Mouse (Mus musculus): ENCODE measurements around the gene Phc2. TPM values are rescaled to one million over a fixed set of nuclear protein-coding genes. Genes with fewer than 3 reads are reported as not detected.

Phc2 gene
- total RNA-seq (2023): 100 to 1,000 TPM; 117 to 137 TPM

DNA sequence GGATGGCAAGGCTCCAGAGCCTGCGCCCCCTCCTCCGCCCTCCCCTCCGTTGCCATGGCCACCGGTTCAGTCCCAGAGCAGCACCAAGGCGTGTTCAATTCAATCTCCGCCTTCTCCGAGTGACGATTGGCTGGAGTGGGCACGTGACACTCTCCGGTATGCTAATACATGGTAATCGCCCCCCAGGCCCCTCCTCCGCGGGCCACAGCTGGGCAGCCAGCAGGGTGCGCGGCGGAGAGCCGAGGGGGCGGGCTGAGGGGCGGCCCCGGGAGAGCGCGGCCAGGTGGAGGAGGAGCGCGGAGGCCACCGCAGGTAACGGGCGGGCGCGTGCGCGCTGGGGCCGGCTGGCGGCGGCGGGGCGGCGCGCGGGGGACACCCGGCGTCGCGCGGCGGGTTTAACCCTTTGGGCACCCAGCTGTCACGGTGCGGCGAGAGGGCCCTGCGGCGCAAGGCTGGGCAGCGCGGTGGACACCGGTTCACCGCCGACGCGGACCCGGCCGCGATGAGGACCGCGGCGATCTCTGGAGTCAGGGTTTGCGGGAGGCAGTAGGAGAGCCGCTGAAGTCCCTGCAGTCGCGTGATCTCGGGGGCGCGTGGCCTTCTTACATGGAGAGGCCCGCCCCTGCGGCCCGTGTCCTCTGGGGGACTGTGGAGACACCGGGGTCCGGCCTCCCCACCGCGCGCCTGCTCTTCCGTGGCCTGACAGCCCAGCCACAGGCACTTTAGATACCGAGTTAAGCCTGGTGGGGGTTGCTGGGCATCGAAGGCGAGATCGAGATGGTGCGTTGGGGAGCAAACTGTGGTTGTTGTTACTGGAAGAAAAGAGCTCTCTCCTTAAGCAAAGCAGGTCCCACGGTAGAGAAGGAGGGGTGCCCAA is at the start of gene Phc2:
Gene Phc2 (plus strand): TSS at position 198 of the 877 bp plus-strand sequence.

DNA sequence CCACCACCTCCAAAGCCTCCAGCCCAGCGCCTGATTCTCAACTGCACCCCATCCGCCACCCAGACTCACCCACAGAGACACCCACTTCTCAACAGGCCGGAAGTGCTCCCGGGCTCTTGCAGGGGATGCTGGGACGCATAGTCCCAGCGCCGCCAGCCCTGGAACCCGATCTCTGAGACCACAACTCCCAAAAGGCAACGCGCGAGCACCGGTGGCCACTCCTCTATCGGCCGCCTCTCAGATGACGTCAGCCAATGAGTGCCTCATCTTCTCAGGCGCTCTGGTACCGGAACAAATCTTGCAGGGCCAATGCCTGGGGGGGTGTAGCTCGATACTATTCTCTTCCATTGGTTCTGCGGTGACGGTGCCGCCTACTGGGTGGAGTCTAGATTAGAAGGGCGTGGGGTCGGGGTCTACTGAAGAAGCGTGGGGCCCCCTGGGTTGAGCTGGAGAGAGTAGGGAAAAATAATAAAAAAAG is 44.5 kb upstream of the Phc2 start, which contains the start of gene Zscan20:
Gene Zscan20 (minus strand): TSS at position 174 of the 478 bp plus-strand sequence.

DNA sequence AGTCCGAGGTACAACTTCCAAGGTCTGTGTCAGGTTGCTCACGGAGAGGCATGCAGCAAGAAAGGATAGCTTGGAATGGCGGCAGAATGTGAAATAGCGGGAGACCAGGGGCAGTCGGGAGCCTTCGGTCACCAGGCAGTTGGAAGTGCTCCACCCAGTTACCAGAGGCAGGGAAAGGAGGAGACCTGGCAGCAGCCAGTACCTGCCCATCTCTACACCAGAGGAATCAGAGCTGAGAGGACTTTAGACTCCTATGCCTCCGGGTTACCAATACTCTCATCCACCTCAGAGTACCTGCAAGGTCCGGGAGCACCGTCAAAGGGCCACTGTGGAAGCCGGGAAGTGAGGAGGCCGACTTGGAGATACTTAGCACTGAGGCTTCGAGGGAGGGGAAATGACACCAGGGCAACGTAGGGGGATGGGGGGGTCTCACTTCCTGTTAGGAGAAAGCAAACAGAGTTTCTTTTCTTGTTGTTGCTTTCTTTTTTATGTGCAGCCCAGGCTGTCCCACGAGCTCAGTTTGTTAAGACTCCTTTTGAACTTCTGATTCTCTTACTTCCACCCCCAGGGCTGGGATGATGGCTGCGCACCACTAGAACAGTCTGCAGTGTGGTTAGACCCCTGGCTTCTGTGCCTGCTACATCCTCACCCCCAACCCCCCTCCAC is 36.1 kb upstream of the Phc2 start, which contains the start of gene Tlr12:
Gene Tlr12 (minus strand): TSS at position 374 of the 666 bp plus-strand sequence.

DNA sequence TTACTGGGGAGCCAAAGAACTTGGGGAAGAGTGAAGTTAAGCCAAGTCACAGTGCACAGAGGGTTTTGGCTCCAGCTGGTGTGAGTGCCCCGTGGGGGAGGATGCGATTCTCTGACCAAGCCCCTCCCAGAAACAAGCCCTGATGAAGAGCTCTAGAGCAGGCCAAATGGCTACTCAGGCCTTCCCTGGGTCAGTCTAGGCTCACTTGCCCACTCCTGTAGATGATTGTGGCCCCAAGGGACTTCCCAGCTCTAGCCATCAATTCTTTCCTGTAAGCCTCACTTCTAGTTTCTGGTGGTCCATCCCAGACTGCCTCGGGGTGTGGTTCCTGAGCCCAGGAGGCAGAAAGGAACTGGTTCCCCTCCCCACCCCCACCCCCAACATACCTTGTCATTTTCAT is 100.6 kb downstream of the Phc2 start, which contains the start of gene A3galt2:
Gene A3galt2 (plus strand): TSS at position 301 of the 400 bp plus-strand sequence.

Other genes starting within 250 kb of the Phc2 start
- 10 to 100 TPM; 26.5 to 29.8 TPM for gene Zscan20, start 44.6 kb upstream of the Phc2 start, total RNA-seq (2023)
- gene Tlr12, start 36.1 kb upstream of the Phc2 start, total RNA-seq (2023): 1 to 10 TPM in 1 of 2 experiments, under 1 TPM in 1; 0.95 to 1.7 TPM
- gene A3galt2, start 100.7 kb downstream of the Phc2 start, total RNA-seq (2023): 1 to 10 TPM; 3.9 to 4.9 TPM
- 10 to 100 TPM; 45.7 to 50.3 TPM for gene Zfp362, start 151.3 kb downstream of the Phc2 start, total RNA-seq (2023)
- 1 to 10 TPM; 2.3 to 3.0 TPM for gene Trim62, start 228.9 kb downstream of the Phc2 start, total RNA-seq (2023)

Measured in B cell, adult 67 days (primary cell).